Mouse (Mus musculus) left cerebral cortex, adult 9 months (tissue): ENCODE results near the gene Has1.

Experiments used
- DNase-seq, 2 experiments: peaks; one replicate each; pipeline ENCODE4 v3.0.0; 2022; ENCODE audit warnings: low spot score in 2 of 2

The Has1 gene

DNA sequence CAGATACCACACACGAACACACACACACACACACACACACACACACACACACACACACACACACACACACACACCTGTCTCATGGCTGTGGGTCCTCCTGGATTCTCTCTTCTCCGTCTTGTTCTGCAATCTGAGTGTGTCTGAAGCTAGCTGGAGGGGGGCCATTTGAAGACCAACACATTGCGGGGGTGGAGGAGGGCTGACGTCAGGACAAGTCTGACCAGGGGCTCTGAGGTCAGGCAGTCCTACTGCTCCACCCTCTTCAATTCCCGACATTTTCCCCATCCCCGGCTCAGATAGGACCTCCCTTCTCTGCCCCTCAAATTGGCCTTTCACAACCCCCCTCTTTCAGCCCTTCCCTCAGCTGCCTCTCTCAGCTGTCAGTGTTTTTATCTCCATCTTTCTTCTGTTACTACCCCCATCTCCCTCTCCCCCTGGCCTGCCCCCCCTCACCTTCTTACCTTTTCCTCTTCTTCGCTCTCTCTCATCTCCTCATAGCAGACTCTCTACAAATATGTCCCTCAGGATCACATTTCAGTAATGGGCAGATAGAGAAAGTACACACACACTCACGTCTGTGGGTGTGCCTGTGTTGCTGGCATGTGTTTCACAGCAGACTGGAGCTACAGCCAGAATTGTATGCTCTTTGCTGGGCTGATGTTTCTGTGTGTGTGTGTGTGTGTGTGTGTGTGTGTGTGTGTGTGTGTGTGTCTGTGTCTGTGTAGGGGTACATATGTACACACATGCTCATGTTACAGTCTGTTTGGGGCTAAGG, at the start of gene Has1:
Has1 (minus strand) TSS at position 142 of the 775 bp plus-strand sequence.
- no peak for DNase-seq

DNA sequence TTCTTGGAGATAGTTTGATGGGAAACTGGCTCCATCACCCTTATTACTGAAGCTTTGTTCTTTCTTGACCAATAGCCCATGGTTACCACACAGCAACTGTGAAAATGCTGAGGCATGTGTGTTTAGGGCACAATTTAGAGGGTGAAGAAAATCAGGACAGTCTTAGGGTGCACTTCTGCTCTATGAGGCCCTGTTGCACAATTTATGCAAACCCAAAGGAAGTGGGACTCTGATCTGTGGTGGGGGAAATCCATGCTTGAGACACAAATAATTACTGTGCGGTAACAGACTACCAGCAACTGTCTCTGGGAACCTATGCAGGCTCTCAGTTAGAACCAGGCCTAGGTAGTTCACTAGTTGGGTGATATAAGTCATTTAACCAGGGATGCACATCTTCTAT, 45.8 kb upstream of the Has1 start:
- DNase-seq: no peak

DNA sequence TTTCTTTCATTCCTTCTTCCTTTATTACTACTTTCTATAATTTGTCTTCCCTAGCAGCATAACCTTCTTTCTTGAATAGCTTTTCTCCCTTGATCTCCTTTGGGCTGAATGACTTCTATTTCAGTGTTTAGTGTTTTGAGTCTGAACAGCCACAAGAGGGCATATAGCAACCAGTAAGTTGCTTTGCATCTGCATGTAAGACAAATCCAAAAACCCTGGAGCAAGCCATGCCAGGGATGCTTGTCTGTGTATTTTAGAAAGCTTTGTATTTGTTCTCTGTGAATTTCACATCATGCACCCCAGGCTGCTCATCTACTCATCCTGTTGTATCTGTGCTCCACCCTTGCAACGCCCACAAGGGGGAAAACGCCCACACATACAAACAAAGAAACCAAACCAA, 44.3 kb upstream of the Has1 start:
- DNase-seq: no peak

DNA sequence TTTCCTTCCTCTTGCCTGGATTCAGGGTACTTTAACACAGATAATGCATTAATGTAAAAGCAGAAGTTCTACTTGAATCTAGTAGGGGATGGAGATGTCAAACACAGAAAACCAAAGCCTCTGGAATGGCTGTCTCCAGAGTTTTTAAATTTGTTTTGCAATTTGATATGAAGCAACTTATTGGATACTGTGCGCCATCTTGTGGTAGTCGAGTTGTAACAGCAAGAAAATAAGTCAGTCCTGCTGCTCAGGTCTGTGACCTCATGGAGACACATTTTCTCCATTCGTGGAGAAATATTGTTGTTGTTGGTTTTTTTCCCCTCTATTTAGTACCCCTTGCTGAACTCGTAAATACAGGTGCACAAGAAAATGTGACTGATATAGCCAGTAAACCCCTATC, 41.0 kb upstream of the Has1 start:
- peak in 1 of 2 experiments; percentile 22 for DNase-seq

DNA sequence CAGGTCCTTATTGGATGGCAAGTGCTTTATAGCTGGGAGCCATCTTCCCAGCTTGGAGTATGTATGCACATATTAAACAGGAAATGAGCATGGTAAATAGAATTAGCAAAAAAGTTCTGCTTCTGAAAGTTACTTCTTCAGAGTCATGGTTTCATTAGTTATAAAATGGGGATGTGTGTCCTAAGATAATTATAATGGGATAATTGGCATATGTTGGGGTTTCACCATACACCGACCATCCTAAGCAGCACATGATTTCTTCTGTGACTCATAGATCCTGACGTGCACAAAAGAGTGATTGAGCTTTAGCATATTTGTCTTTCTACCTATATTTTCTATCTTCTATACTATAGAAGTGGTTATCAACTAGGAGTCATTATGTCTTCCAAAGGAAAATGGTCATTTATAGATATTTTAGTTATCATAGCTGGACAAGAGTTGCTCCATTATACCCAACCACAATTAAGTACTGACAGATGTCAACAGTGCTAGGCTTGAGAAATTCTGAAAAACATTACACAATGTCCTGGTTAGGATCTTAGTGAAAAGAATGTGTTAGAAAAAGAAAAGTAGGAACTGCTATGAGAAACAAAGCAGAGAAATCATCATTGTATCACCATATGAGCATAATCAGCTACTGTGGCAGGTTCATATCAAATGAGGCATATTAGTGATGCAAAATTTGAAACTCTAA, 34.9 kb upstream of the Has1 start:
- no peak for DNase-seq

- DNase-seq: no peak
Measured at GRCm38 (mm10) chr17:17887774-17888248, 32.8 kb upstream of the Has1 start, which contains the start of the genes Fpr2 and Fpr3. TSS of gene Fpr2 (plus strand) at chr17:17887824. TSS of gene Fpr3 (plus strand) at chr17:17887852.

DNA sequence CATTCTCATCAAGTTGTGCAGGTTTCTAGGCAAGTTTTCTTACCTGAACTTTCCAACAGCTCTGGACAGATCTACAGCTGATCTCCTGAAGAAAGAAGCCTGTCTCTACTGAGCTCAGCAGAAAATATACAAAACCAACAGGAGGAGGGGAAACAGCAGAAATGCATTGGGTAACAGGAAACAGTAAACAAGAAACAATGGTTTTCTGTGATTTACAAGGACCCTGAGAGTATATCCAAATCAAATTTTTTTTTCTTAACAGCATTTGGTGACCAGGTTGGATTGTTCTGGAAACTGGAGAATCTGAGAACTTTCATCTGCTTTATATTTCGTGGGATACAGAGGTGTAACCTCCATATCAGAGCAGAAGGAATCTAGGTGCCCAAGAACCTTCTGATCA, 28.8 kb upstream of the Has1 start, which contains the start of gene Fpr1:
Fpr1 (minus strand) TSS at position 101 of the 400 bp plus-strand sequence.
- no peak for DNase-seq

DNA sequence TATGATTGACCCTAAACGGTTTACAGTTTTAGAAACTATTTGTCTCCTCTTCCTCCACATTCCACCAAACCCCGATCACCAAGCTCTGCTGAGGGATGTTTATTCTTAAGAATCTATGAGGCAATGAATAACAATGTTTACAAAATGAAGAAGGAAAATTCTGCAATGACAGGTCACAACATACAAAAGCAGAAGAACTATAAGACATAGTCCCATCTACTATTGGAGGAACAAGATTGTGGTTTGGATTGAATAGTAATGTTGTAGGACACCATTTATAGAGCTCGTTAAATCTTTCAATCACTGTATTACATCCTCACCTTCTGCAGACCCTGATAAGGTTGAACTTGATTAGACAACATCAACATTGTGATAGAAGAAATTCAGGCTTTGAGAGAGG, 27.7 kb upstream of the Has1 start:
- no peak for DNase-seq

- DNase-seq: no peak
Measured at GRCm38 (mm10) chr17:17879347-17879746, 24.3 kb upstream of the Has1 start.

GRCm38 (mm10) chr17:17871697-17872096, 16.7 kb upstream of the Has1 start:
- no peak for DNase-seq

DNA sequence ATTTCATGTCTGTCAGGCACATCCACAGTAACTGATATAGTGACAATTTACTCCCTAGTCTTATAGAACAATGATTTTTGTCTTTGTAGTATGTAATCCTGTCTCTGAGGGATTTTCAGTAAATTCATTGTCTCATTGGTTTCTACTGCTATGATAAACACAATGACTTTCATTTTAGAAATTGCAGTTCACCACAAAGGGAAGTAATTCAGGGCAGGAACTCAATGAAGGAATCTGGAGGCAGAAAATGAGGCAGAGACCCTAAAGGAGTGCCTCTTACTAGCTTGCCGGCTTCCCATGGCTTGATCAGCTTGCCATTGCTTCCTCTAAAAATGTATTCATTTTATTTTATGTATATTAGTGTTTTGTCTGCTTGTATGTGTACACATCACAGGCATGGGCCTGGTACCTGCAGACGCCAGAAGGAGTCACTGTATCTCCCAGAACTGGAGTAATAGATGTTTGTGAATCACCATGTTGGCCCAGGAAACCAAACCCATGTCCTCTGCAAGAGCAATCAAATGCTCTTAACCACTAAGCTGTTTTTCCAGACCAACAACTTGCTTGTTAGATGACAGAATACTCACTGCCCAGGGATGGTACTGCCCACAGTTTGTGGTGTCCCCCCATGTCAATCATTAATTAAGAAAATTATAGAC, 16.0 kb upstream of the Has1 start:
- no peak for DNase-seq

- no peak for DNase-seq
Measured at GRCm38 (mm10) chr17:17866801-17867469, 11.9 kb upstream of the Has1 start.

GRCm38 (mm10) chr17:17865168-17865567, 10.2 kb upstream of the Has1 start:
- no peak for DNase-seq

DNA sequence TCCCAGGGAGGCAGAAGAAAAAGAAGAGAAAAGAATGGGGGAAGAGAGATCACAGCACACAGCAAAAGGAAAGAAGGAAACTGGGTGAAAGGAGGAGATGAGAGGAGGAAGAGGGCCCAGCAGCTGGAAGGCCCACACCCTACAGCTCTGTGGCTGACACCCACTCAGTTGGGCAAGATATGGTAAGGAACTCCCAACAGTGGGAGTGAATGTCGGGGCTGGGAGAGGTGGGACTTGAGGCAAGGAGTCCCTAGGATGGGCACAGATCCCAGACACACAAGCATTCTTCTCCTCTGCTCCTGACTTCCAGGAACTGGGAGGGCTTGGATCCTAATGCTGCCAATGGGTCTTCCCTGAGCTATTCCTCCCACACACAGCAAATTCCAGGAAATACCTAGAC, 7.4 kb upstream of the Has1 start:
- no peak for DNase-seq

DNA sequence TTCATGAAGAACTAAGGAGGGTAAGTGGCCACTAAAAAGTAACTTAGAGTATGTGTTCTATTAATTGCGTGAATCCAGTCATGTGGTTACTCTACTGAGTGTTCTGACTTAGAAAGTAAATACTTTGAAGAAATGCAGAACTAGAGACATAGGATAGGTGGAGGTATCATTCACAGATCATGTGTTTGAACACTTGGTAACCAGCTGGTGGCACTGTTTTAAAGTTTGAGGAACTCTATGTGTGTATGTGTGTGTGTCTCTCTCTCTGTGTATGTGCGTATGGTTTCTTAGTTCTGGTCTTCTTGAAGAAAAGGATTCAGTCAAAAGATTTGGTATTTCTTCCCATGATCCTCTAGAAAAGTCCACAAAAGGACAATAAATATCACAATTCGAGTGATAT, 5.1 kb upstream of the Has1 start:
- no peak for DNase-seq

DNA sequence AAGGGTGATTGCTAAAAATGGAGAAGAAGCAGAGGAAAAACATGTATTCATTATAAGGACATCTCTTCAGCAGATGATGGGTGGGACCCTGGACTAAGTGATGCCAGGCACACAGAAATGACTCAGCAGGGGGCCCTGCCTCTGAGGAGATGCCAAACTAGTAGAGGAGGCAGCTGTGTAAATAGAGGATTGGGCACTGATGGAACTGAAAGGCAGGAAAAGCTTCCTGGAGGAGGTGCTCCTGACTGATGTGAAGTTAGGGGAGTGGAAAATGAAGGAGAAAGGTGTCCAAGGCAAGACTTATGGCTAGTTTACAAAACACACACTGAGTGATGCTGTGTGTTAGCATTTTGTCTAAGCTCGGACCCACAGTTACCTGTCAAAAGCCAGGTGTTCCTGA, 2.4 kb upstream of the Has1 start:
- DNase-seq: no peak

- no peak for DNase-seq
Measured at GRCm38 (mm10) chr17:17856612-17857011, 1.6 kb upstream of the Has1 start.

- DNase-seq: peak in 1 of 2 experiments; percentile 26
Measured at GRCm38 (mm10) chr17:17849906-17850712, 4.9 kb downstream of the Has1 start.

DNA sequence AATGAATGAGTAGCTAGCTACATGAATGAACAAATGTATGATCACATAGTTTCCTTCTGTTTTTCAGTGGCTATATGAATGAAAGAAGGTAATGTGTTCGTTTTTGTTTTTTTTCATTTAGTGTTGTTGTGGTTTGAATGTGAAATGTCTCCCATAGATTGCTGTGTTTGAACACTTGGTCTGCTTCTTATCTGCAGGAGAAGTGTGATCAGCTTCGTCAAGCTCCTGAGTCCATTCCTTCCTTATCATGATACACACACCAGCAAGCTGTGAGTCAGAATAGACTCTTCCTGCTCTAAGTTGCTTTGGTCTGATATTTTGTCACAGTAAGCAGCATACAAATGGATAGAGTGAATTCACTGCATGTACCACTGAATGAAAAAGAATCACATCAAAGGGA, 6.0 kb downstream of the Has1 start:
- no peak for DNase-seq

DNA sequence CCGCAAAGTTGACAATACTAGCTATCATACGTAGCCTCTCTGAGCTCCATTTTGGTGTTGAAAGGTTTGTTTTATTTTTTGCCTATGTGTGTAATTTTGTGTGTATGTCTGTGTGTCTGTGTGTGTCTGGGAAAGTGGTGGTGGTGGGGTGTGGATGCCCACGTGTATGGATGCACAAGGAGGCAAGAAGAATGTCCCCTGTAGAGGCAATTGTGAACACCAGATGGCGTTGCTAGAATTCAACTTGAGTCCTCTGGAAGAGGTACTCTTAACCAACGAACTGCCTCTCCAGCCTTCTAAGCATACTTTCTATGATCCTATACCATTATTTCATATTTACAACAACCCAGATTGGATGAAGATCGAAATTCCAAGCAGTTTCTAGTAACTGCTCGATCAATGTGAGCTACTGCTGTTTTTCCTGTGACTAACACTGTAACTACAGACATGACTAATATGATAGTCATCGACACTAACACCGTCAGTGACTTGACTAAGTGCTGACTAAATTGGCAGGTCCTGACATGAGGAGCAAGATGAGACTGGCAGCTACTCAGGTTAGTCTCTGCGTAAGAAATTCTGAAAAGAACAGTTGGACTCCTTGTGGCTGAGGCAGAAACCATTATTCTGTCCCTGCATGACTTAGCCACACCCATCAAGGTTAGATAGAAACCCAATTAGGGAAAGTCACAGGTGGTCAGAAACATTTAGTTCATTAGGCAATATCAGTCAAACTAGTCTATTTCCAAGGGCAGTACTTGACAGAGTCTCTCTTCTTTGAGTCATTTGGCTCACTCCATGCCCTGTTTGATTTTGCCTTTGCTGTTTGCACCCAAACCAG, 9.6 kb downstream of the Has1 start:
- DNase-seq: peak in 1 of 2 experiments; percentile 36
